Mouse (Mus musculus): ENCODE measurements at regions not wholly inside any gene's neighbourhood (a gene's known extent, or its start where the extent isn't known, plus 50 kb on each side); places are given as distances from the start of the nearest gene placed in this dataset.
"Not testable (repeated sequence)": the region's sequence is repeated elsewhere in the genome, so short reads cannot be mapped to it uniquely, and the experiment has no call there.

DNA sequence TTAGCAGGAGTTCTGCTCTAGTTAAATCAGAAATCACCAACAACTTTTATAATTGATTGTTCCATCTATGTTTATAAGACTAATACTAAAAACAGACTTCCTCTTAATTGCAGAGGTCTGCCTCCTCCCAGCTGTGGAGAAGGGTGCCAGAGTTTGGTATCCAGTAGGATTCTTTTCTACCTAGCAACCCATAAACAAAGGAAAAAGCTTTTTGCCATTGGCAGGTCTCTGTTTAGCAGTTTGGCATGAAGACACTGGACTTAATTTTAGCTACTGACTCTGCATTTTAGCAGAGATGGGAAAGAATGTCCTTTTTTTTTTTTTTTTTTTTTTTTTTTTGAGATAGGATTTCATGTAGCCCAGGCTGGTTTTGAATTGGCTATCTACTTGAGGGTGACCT, 1628.4 kb downstream of the A830018L16Rik start:
- no peak for ATAC-seq (replicated peaks; ENCODE audit: low FRiP score, low read depth)
- Histone ChIP-seq H3K4me1 (replicated peaks; ENCODE audit: insufficient read depth, low read length) (no peaks in the 10 kb centered on the region), H3K4me2 (ENCODE audit: low read length) (no peak overlapping the region), H3K27me3 (ENCODE audit: insufficient read depth, low read length) (no peaks in the 10 kb centered on the region), H3K9ac (ENCODE audit: low read depth, low read length) (no peak overlapping the region), H3K9me3 (replicated peaks; ENCODE audit: low read length) (no peaks in the 10 kb centered on the region), H3K27ac (no peak overlapping the region), H3K36me3 (ENCODE audit: insufficient read depth, low read length) (no peaks in the 10 kb centered on the region), H3K4me3 (replicated peaks; ENCODE audit: low read depth, low read length) (no peak overlapping the region)
- DNase-seq (ENCODE audit: low spot score): no peak
- TF ChIP-seq CTCF (IDR thresholded peaks at IDR 0.05; ENCODE audit: low read depth): no peak

DNA sequence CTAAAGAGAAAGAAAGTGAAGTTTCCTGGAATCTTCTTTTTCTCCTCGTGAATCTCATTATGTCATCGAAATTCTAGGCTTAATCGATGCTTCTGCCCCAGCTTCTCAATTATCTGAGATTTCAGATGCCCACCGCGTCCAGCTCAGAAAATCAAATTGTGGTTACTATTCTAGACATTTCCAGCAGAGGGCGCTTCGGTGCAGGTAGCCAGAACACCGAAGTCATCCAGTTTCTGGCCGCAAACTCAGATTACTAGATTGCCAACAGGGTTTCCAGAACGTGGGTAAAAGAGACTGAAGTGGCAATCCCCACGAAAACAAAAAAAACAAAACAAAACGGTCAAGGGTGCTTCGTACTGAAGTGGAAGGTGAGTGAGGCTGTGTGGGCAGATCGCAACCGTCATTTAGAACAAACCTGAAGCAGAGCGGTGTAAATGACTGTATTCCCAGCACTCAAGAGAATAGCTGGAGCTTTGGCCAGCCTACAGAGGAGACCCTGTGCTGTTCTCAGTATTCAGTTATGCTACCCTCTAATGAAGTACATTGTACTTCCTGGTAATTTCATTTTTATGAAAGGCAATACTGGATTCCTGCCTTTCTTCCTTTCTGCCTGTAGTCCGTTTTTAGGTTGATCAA, 1636.4 kb downstream of the A830018L16Rik start:
- peak; percentile 79 for TF ChIP-seq CTCF (IDR thresholded peaks at IDR 0.05; ENCODE audit: low read depth)
- Histone ChIP-seq H3K4me3 (replicated peaks; ENCODE audit: low read depth, low read length) (no peak overlapping the region), H3K27ac (no peak overlapping the region), H3K27me3 (ENCODE audit: insufficient read depth, low read length) (no peaks in the 10 kb centered on the region), H3K4me2 (ENCODE audit: low read length) (peak overlapping the region; percentile 36; the same call in 1 of the 2 replicates), H3K36me3 (ENCODE audit: insufficient read depth, low read length) (no peaks in the 10 kb centered on the region), H3K9me3 (replicated peaks; ENCODE audit: low read length) (no peaks in the 10 kb centered on the region), H3K4me1 (replicated peaks; ENCODE audit: insufficient read depth, low read length) (no peaks in the 10 kb centered on the region), H3K9ac (ENCODE audit: low read depth, low read length) (no peak overlapping the region)
- ATAC-seq (replicated peaks; ENCODE audit: low FRiP score, low read depth) (no peak), DNase-seq (ENCODE audit: low spot score) (peak; percentile 61)
- WGBS: 19% methylated on average over 17 of the region's 17 CpGs

DNA sequence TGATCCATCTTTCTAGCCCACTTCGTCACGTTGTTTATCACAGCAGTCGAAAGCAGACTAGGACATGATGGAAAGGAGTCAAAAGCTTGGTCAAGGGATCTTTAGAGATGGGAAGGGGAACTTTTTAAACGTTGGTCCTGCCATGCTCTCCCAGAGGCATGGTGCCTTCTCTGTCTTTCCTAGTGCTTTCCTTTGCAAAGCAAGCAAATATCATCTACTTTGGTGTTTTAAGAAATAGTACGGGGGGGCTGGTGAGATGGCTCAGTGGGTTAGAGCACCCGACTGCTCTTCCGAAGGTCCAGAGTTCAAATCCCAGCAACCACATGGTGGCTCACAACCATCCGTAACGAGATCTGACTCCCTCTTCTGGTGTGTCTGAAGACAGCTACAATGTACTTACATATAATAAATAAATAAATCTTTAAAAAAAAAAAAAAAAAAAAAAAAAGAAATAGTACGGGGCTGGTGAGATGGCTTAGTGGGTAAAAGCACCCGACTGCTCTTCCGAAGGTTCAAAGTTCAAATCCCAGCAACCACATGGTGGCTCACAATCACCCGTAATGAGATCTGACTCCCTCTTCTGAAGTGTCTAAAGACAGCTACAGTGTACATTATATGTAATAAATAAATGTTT, 1637.6 kb downstream of the A830018L16Rik start:
- not testable (repeated sequence) for DNase-seq (ENCODE audit: low spot score); H3K9ac ChIP-seq (ENCODE audit: low read depth, low read length); H3K9me3 ChIP-seq (replicated peaks; ENCODE audit: low read length); H3K4me3 ChIP-seq (replicated peaks; ENCODE audit: low read depth, low read length); H3K27ac ChIP-seq; H3K36me3 ChIP-seq (ENCODE audit: insufficient read depth, low read length); ATAC-seq (replicated peaks; ENCODE audit: low FRiP score, low read depth); H3K27me3 ChIP-seq (ENCODE audit: insufficient read depth, low read length); H3K4me2 ChIP-seq (ENCODE audit: low read length); H3K4me1 ChIP-seq (replicated peaks; ENCODE audit: insufficient read depth, low read length)
- WGBS: 78% methylated on average over 11 of the region's 13 CpGs

DNA sequence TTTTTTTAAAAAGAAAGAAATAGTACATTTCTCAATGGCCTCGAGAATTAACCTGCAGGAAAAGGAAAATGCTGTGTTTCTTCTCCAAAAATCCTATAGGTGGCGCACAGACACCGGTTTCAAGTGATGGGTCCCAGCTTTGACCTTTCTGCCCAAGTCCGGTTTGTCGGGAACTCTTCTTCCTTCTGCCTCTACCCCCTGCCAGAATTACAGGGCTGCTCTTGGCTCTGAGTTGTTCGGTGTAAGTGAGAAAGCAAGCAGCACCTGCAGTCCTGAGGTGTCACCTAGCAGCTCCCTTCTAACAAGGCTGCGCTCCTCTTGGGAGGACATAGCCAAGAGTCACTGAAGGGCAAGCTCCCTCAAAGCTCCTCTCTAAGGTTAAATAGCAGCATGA, 1638.2 kb downstream of the A830018L16Rik start:
- Histone ChIP-seq H3K4me1 (replicated peaks; ENCODE audit: insufficient read depth, low read length) (no peaks in the 10 kb centered on the region), H3K9me3 (replicated peaks; ENCODE audit: low read length) (no peaks in the 10 kb centered on the region), H3K4me3 (replicated peaks; ENCODE audit: low read depth, low read length) (0 out of 2 replicates have a peak overlapping the region, but pooled peaks have one; percentile 1), H3K27me3 (ENCODE audit: insufficient read depth, low read length) (no peaks in the 10 kb centered on the region), H3K9ac (ENCODE audit: low read depth, low read length) (no peak overlapping the region), H3K36me3 (ENCODE audit: insufficient read depth, low read length) (no peaks in the 10 kb centered on the region), H3K4me2 (ENCODE audit: low read length) (peak overlapping the region; percentile 32), H3K27ac (no peak overlapping the region)
- 9% methylated on average over 7 of the region's 7 CpGs for WGBS
- ATAC-seq (replicated peaks; ENCODE audit: low FRiP score, low read depth) (0 out of 2 replicates have a peak, but pooled peaks have one; percentile 17), DNase-seq (ENCODE audit: low spot score) (peak; percentile 74)
- TF ChIP-seq CTCF (IDR thresholded peaks at IDR 0.05; ENCODE audit: low read depth): peak; percentile 74

DNA sequence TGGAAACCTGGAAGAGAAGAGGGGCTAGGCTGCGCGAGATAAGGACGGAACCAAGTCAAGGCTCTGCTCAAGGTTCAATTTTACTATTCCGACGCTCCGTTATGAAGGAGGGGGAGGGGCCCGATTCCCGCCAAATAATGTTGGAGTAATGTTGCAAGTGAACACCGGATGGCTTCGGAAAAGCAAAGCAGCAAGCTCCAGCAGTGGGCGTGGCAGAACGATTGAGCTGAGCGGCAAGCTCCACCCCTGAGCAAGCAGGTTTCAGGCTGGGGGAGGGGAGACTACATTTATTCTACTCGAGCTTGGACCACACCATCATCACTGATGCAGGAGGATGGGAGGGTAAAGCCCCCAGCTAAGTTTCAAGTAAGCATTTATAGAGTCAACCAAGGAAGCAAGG, 1643.8 kb downstream of the A830018L16Rik start:
- no peaks in the 10 kb centered on the region for H3K36me3 ChIP-seq (ENCODE audit: insufficient read depth, low read length)

DNA sequence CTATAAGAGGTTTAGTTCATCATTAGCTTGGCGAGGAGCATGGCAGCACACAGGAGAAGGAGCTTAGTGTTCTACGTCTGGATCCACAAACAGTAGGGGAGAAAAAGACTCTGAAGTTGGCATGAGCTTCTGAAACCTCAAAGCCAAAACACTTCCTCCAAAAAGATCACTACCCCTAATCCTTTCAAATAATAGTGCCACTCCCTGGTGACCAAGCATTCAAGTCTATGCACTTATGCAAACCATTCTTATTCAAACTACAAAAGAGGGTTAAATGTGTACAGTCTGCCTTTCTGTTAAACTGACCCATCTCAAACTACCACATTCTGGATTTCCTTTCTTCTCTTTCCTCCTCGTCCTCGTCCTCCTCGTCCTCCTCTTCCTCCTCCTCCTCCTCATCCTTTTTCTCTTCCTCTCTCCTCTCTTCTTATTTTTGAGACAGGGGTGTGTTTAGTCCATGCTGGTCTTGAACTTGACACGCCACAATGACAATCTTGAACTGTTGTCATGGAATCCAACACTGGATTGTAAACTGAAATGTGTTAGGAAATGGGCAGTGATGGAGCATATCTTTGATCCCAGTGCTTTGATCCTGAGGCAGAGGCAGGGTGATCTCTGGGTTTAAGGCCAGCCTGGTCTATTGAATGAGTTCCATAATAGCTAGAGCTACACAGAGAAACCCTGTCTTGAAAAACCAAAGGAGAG, 1645.9 kb downstream of the A830018L16Rik start:
- 72% methylated on average over 6 of the region's 6 CpGs for WGBS
- Histone ChIP-seq H3K36me3 (ENCODE audit: insufficient read depth, low read length) (no peaks in the 10 kb centered on the region), H3K9ac (ENCODE audit: low read depth, low read length) (no peak overlapping the region), H3K4me1 (replicated peaks; ENCODE audit: insufficient read depth, low read length) (no peaks in the 10 kb centered on the region), H3K4me2 (ENCODE audit: low read length) (no peak overlapping the region), H3K9me3 (replicated peaks; ENCODE audit: low read length) (no peaks in the 10 kb centered on the region), H3K27ac (no peak overlapping the region), H3K27me3 (ENCODE audit: insufficient read depth, low read length) (no peaks in the 10 kb centered on the region), H3K4me3 (replicated peaks; ENCODE audit: low read depth, low read length) (no peak overlapping the region)
- DNase-seq (ENCODE audit: low spot score): no peak
- ATAC-seq (replicated peaks; ENCODE audit: low FRiP score, low read depth): no peak
- no peak for TF ChIP-seq CTCF (IDR thresholded peaks at IDR 0.05; ENCODE audit: low read depth)

More for the DNA sequence above, 1643.8 kb downstream of the A830018L16Rik start:
- H3K4me2 ChIP-seq (ENCODE audit: low read length): no peak overlapping the region
- no peaks in the 10 kb centered on the region for H3K27me3 ChIP-seq (ENCODE audit: insufficient read depth, low read length)
- H3K4me3 ChIP-seq (replicated peaks; ENCODE audit: low read depth, low read length): no peak overlapping the region
- no peaks in the 10 kb centered on the region for H3K4me1 ChIP-seq (replicated peaks; ENCODE audit: insufficient read depth, low read length)
- DNase-seq (ENCODE audit: low spot score): no peak
- WGBS: 30% methylated on average over 14 of the region's 14 CpGs
- TF ChIP-seq CTCF (IDR thresholded peaks at IDR 0.05; ENCODE audit: low read depth): no peak
- no peak for ATAC-seq (replicated peaks; ENCODE audit: low FRiP score, low read depth)
- no peak overlapping the region for H3K27ac ChIP-seq
- no peak overlapping the region for H3K9ac ChIP-seq (ENCODE audit: low read depth, low read length)
- H3K9me3 ChIP-seq (replicated peaks; ENCODE audit: low read length): no peaks in the 10 kb centered on the region
